Mouse (Mus musculus) urinary bladder, postnatal 0 days (tissue): ENCODE measurements around the gene Tubg2. TPM values are rescaled to one million over a fixed set of nuclear protein-coding genes. Genes with fewer than 3 reads are reported as not detected.

Experiments
- microRNA-seq: library from miRNA; unstranded; fragments of <30 nt; microRNA quantifications from one replicate; pipeline ENCODE4, GENCODE M21; 2016
- polyA plus RNA-seq: library from polyadenylated mRNA; unstranded; fragments of >200 nt; fragmentation: Nextera tagmentation; extraction: Ambion mirVana; gene quantifications from 2 replicates; pipeline ENCODE4 v1.2.1, GENCODE M21; 2015

Tubg2 gene
- polyA plus RNA-seq, result 3.0 and 3.1 TPM in 2 replicates

DNA sequence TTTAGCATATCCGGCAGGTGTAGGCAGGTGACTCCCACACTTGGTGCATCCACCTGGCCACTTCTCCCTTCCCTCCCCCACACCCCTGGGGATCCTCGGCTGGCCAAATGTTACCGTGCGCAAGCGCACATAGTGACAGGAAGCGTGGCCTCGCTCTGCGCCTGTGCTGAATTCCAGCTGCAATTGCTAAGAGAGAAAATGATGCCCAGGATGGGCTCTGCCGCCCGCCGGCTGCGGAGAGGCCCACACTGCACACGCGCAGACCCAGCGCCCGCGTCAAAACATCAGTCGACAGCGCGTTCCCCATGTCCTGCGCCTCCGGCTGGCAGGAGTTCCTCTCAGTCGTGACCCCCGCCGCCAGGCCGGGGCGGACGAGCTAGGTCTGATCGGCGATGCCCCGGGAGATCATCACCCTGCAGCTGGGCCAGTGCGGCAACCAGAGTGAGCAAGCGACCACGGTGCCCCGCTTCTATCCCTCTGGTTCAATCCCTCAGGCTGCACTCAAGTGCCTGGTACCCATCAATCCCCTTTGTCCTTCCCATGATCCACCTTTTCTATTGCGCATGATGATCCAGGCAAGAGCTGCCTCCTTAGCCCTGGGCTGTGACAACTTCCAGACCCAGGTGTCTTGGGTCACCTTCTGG, at the start of gene Tubg2:
Gene Tubg2 (plus strand): TSS at position 180 of the 644 bp plus-strand sequence.

DNA sequence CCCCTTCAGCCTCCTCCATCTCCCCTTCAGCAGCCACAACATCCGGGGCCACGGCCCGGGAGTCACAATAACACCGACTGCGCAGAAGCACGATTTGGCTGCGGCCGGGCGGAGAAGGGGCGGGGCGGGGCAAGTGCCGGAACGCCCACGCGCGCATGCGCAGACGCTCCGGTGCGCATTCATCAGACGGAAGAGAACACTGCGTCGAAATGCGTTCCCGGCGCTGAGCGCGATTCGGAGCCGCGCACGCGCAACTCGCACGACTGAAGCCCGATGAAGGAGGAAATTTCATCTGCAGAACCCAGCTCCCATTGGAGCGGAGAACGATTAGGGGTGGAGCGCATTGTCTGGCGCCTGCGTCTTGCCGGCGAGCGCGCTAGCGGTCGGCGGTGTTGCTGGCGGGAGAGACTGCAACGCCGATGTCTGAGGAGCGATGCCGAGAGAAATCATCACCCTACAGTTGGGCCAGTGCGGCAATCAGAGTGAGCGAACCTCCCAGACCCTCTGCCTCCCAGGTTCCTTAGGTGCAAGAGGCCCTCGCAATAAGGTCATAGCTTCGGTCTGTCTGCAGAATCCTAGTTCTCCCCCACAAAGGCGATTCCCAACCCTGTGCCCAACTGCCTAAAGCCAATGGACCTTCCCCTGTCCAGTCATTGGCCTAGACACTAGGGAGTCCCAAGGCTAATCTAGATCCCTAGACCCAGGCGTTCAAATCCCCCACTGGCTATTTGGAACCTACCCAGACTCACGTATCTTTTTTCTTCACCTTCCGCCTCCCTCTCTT, 35.8 kb upstream of the Tubg2 start, which contains the start of the genes Retreg3 and Tubg1:
Gene Retreg3 (minus strand): TSS at position 133 of the 784 bp plus-strand sequence.
Gene Tubg1 (plus strand): TSS at position 178 of the 784 bp plus-strand sequence.

DNA sequence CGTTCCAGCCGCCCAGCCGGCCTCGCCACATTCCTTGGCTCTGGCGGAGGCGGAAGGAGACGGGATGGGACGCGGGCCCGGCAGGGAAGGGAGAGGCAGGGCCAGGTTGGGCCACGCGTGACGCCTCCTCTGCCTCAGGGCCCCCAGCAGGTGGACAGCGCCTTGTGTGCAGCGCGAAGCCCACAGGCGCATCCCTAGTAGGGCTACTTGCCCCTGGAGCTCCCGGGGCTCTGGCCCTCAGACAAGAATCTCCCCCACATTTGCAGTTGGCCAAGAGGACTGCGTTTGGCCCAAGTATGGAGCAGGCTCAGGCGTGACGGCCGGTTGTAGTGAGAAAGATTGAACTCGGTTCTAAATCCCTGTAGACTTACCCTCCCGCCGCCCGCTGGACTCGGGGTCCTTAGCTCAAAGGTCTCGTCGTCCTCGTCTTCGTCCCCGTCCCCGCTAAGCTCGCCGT, 14.7 kb downstream of the Tubg2 start, which contains the start of gene Cntnap1:
Gene Cntnap1 (plus strand): TSS at position 170 of the 457 bp plus-strand sequence.

GRCm38 (mm10) chr11:101170811-101171610, 15.3 kb downstream of the Tubg2 start, which contains the start of gene Plekhh3:
Gene Plekhh3 (minus strand): TSS chr11:101171351.

DNA sequence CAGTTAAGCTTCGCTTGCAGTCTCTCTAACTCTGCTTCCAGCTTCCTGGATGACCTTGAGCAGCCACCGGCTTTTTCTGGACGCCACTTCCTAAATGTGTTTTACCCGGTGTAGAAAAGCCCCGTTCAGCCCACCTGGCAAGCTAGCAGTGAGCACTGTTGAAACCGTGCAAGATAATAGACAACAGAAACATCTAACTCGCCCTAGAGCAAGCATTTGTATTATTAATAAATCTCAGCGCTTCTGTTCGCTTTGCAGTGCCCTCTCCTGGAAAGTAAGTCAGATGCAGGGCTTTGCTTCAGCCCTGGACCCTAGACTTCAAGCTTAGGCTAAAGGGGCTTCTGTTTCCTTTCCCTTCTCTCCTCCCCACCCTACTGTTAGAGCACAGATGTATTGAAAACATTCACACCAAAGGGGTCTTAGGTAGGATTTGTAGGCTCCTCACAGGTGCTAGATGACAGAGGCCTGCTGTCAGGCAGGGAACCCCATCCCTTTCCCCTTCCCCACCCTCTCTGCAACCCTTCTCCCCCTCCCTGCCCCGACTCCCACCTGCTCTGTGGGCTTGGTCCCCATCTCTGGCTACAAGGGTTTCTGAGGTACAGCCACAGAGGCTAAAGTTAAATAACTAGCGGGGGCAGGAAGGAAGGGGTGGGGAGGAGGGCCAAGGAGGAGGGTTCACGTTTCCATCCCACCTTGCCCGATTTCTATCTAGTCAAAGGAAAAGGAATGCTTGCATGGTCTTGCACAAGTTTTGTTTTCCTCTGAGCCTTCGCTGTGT, 19.3 kb downstream of the Tubg2 start, which contains the start of gene Ccr10:
Gene Ccr10 (minus strand): TSS at position 593 of the 778 bp plus-strand sequence.

Small RNA genes lying within 50 kb of the gene (microRNA-seq; reads per million reads assigned to microRNA genes)
- gene Gm27626, result not detected

Other genes with a start within 250 kb of the Tubg2 start
- gene Stat3, start 216.4 kb upstream of the Tubg2 start, polyA plus RNA-seq, result 90.7 and 115 TPM in 2 replicates
- gene Cavin1, start 185.0 kb upstream of the Tubg2 start, polyA plus RNA-seq, result 779 and 981 TPM in 2 replicates
- 51.3 and 56.7 TPM in 2 replicates for gene Atp6v0a1, start 146.5 kb upstream of the Tubg2 start, polyA plus RNA-seq
- 16.3 and 19.0 TPM in 2 replicates for gene Naglu, start 85.9 kb upstream of the Tubg2 start, polyA plus RNA-seq
- gene Hsd17b1, start 77.5 kb upstream of the Tubg2 start, polyA plus RNA-seq, result 0.16 TPM in 1 of 2 replicates, not detected in the other
- 18.1 and 18.4 TPM in 2 replicates for gene Coasy, start 73.3 kb upstream of the Tubg2 start, polyA plus RNA-seq
- 21.3 and 26.0 TPM in 2 replicates for gene Mlx, start 68.6 kb upstream of the Tubg2 start, polyA plus RNA-seq
- gene Psmc3ip, start 60.5 kb upstream of the Tubg2 start, polyA plus RNA-seq, result 9.1 and 9.5 TPM in 2 replicates
- 16.2 TPM in 2 replicates for gene Retreg3, start 36.0 kb upstream of the Tubg2 start, polyA plus RNA-seq
- 29.7 and 31.9 TPM in 2 replicates for gene Tubg1, start 36.0 kb upstream of the Tubg2 start, polyA plus RNA-seq
- 1.3 TPM in 2 replicates for gene Cntnap1, start 14.6 kb downstream of the Tubg2 start, polyA plus RNA-seq
- 14.0 and 14.4 TPM in 2 replicates for gene Plekhh3, start 15.4 kb downstream of the Tubg2 start, polyA plus RNA-seq
- 0.14 and 0.24 TPM in 2 replicates for gene Ccr10, start 19.5 kb downstream of the Tubg2 start, polyA plus RNA-seq
- 10.8 and 11.8 TPM in 2 replicates for gene Ezh1, start 70.6 kb downstream of the Tubg2 start, polyA plus RNA-seq
- gene Ramp2, start 90.1 kb downstream of the Tubg2 start, polyA plus RNA-seq, result 49.3 and 59.1 TPM in 2 replicates
- gene Vps25, start 97.8 kb downstream of the Tubg2 start, polyA plus RNA-seq, result 102 and 109 TPM in 2 replicates
- 1.3 and 2.3 TPM in 2 replicates for gene Wnk4, start 104.7 kb downstream of the Tubg2 start, polyA plus RNA-seq
- gene Cntd1, start 123.1 kb downstream of the Tubg2 start, polyA plus RNA-seq, result 0.35 and 0.41 TPM in 2 replicates
- 170 and 173 TPM in 2 replicates for gene Coa3, start 123.2 kb downstream of the Tubg2 start, polyA plus RNA-seq
- 107 and 110 TPM in 2 replicates for gene Becn1, start 146.4 kb downstream of the Tubg2 start, polyA plus RNA-seq
- 61.2 and 66.0 TPM in 2 replicates for gene Psme3, start 160.3 kb downstream of the Tubg2 start, polyA plus RNA-seq
- gene Aoc2, start 169.2 kb downstream of the Tubg2 start, polyA plus RNA-seq, result 0.31 and 0.41 TPM in 2 replicates
- 16.2 and 16.9 TPM in 2 replicates for gene Aoc3, start 174.7 kb downstream of the Tubg2 start, polyA plus RNA-seq
- gene G6pc, start 211.7 kb downstream of the Tubg2 start, polyA plus RNA-seq, result 0.23 TPM in 2 replicates